Mouse (Mus musculus) lung, adult 2 months (tissue): Measurements from ENCODE around the gene Tuba3a.

ENCODE experiments used
- CTCF ChIP-seq: fragments of 200-500 bp; IDR thresholded peaks from 2 replicates; pipeline ENCODE4 v1.5.1; 2011; ENCODE audit warnings: mild to moderate bottlenecking, low read length, control low read depth; ENCODE audit not compliant: insufficient read depth
- POLR2A ChIP-seq: fragments of 200-500 bp; IDR thresholded peaks from 2 replicates; pipeline ENCODE4 v1.6.1; 2011; ENCODE audit warnings: low read depth, mild to moderate bottlenecking, control low read depth, low read length, borderline replicate concordance; ENCODE audit errors: extremely low read depth

GRCm38 (mm10) chr6:125333112-125333899 is 47.5 kb upstream of the Tuba3a start:
- TF ChIP-seq POLR2A (no peak), CTCF (no peak)
